Mouse (Mus musculus) limb, embryonic 10.5 days (tissue): Measurements from ENCODE around the gene Spon1. TPM values are rescaled to one million over a fixed set of nuclear protein-coding genes. Genes with fewer than 3 reads are reported as not detected.

Experiments used
- DNase-seq: peaks from one replicate; pipeline ENCODE4 v3.0.0-alpha.2; 2017; ENCODE audit warnings: low spot score
- H3K27ac ChIP-seq: fragments of 300-500 bp; sonication (generic); 2 replicates; pipeline ENCODE4 v1.5.1; 2016; ENCODE audit warnings: mild to moderate bottlenecking
- H3K27me3 ChIP-seq: fragments of 300-500 bp; sonication (generic); 2 replicates; pipeline ENCODE4 v1.6.1; 2016; ENCODE audit warnings: low read depth, mild to moderate bottlenecking; ENCODE audit not compliant: poor library complexity, severe bottlenecking
- H3K36me3 ChIP-seq: fragments of 300-500 bp; sonication (generic); 2 replicates; pipeline ENCODE4 v1.6.1; 2016; ENCODE audit warnings: mild to moderate bottlenecking, moderate library complexity
- H3K4me1 ChIP-seq: fragments of 300-500 bp; sonication (generic); 2 replicates; pipeline ENCODE4 v1.6.1; 2016
- H3K4me3 ChIP-seq: fragments of 300-500 bp; sonication (generic); 2 replicates; pipeline ENCODE4 v1.5.1; 2016; ENCODE audit warnings: mild to moderate bottlenecking, moderate library complexity
- H3K9me3 ChIP-seq: fragments of 300-500 bp; sonication (generic); replicated peaks from 2 replicates; pipeline ENCODE4 v1.6.1; 2016; ENCODE audit warnings: mild to moderate bottlenecking
- WGBS: fragments of 180-500 bp; shearing (Covaris S2); methylation state at CpG from one replicate; pipeline ENCODE4 v1.1.7; 2016; 5-methylcytosine and 5-hydroxymethylcytosine counted together
- polyA plus RNA-seq: library from polyadenylated mRNA; unstranded; fragments of >200 nt; fragmentation: Nextera tagmentation; extraction: Ambion mirVana; gene quantifications from 2 replicates; pipeline ENCODE4 v1.2.1, GENCODE M21; 2016

Spon1 gene
- polyA plus RNA-seq, 1 experiment from 2014 or later, result 3.2 TPM

DNA sequence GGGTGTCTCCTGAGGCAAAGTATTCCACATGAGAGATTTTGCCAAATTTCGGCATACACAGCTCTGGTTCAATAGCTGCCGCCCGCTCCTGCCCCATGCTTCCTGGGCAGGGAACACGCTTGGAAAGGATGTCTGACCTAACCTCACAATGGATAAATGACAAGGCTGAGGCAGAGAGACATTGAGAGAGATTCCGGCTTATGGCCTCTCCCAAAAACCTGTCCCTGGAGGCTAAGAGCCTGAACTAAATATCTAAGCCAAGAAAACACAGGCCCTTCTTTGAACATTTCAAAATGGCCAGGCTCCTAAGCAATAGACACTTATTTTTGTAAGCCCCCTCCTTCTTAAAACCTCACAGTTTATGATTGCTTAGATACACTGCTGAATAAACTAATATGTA lies 665 bp upstream of the Spon1 start:
- no peak overlapping the region for H3K4me3 ChIP-seq
- H3K27me3 ChIP-seq, result peaks cover 63% of the 10 kb centered on the region
- 85% methylated on average over 5 of the region's 5 CpGs for WGBS

GRCm38 (mm10) chr7:113766498-113766941 lies 722 bp downstream of the Spon1 start:
- DNase-seq, result peak; percentile 60
- Histone ChIP-seq H3K4me3 (peak overlapping the region; percentile 66), H3K27me3 (peaks cover 59% of the 10 kb centered on the region), H3K4me1 (peaks cover 22% of the 10 kb centered on the region), H3K36me3 (no peaks in the 10 kb centered on the region), H3K27ac (peak overlapping the region; percentile 80), H3K9me3 (no peaks in the 10 kb centered on the region)
- under 1% methylated on average over 27 of the region's 27 CpGs for WGBS

More for the DNA sequence above, 665 bp upstream of the Spon1 start:
- H3K36me3 ChIP-seq, result no peaks in the 10 kb centered on the region
- H3K4me1 ChIP-seq, result peaks cover 22% of the 10 kb centered on the region
- no peaks in the 10 kb centered on the region for H3K9me3 ChIP-seq
- no peak overlapping the region for H3K27ac ChIP-seq
- DNase-seq, result no peak

DNA sequence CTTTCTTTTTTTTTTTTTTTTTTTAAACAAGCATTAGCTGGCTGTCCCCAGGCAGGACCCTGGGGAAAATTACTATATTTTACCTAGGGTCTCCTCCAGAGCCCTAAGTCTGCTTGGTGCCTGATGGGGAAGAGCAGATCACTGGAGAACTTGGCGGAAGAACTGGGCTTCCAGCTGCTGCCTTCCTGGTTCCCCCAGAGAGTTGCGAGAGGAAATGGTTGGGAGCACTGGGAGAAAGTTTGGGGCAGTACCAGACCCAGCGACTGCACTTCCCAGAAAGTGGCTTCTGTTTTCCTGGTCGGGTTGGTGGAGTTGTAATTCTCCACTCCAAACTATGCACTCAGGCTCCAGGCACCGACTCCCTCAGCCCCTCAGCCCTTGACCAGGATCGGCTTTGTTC lies 1.7 kb downstream of the Spon1 start:
- DNase-seq, result no peak
- Histone ChIP-seq H3K4me1 (peaks cover 22% of the 10 kb centered on the region), H3K9me3 (no peaks in the 10 kb centered on the region), H3K27ac (no peak overlapping the region), H3K27me3 (peaks cover 59% of the 10 kb centered on the region), H3K4me3 (no peak overlapping the region), H3K36me3 (no peaks in the 10 kb centered on the region)
- WGBS, result 21% methylated on average over 6 of the region's 6 CpGs

GRCm38 (mm10) chr7:113768174-113768935 lies 2.6 kb downstream of the Spon1 start:
- H3K36me3 ChIP-seq, result no peaks in the 10 kb centered on the region
- no peak for DNase-seq
- H3K27ac ChIP-seq, result no peak overlapping the region
- H3K4me3 ChIP-seq, result no peak overlapping the region
- peaks cover 59% of the 10 kb centered on the region for H3K27me3 ChIP-seq
- H3K4me1 ChIP-seq, result peaks cover 27% of the 10 kb centered on the region
- H3K9me3 ChIP-seq, result no peaks in the 10 kb centered on the region
- WGBS, result 67% methylated on average over 6 of the region's 6 CpGs

DNA sequence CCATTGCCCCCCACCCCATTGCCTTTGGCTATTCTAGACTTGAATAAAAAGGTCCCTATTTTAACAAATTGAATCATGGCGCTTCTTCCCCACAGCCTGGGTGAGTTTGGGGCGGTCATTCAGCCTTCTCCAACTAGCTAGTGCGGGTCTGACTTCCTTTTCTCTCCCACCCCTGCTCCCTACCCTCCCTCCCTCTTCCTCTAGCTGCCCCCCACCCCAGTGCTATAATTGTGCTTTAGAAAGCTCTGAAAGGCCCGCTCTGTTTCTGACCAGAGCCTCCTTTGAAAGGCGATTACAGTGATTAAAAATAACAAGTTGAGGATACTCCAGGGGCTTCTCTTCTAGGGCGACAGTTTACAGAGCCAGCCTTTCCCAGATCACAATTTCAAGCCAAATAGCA lies 3.5 kb downstream of the Spon1 start:
- Histone ChIP-seq H3K27ac (no peak overlapping the region), H3K9me3 (no peaks in the 10 kb centered on the region), H3K27me3 (peaks cover 59% of the 10 kb centered on the region), H3K36me3 (no peaks in the 10 kb centered on the region), H3K4me1 (peaks cover 35% of the 10 kb centered on the region), H3K4me3 (no peak overlapping the region)
- no peak for DNase-seq
- WGBS, result 34% methylated on average over 6 of the region's 6 CpGs

DNA sequence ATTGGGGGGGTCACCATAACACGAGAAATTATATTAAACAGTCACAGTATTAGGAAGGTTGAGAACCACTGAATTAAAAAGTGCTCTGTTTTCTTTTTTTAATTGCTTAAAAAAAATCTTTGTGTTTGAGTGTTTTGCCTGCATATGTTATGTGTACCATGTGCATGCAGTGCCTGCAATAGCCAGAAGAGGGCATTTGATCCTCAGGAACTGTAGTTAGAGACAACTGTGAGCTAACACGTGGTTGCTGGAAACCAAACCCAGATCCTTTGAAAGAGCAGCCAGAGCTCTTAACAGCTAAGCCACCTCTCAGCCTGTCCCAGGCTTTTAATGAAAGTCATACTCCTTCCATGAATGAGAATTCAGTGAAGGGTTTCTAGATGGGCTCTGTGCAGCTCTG lies 6.3 kb downstream of the Spon1 start:
- no peaks in the 10 kb centered on the region for H3K9me3 ChIP-seq
- H3K27ac ChIP-seq, result no peak overlapping the region
- peaks cover 30% of the 10 kb centered on the region for H3K27me3 ChIP-seq
- DNase-seq, result no peak
- no peaks in the 10 kb centered on the region for H3K36me3 ChIP-seq
- no peak overlapping the region for H3K4me3 ChIP-seq
- 86% methylated on average over 2 of the region's 2 CpGs for WGBS
- peaks cover 19% of the 10 kb centered on the region for H3K4me1 ChIP-seq

- H3K4me3 ChIP-seq, result no peak overlapping the region
- no peaks in the 10 kb centered on the region for H3K9me3 ChIP-seq
- peaks cover 17% of the 10 kb centered on the region for H3K27me3 ChIP-seq
- no peak overlapping the region for H3K27ac ChIP-seq
- H3K36me3 ChIP-seq, result no peaks in the 10 kb centered on the region
- WGBS, result 41% methylated on average over 8 of the region's 8 CpGs
- peaks cover 19% of the 10 kb centered on the region for H3K4me1 ChIP-seq
- no peak for DNase-seq
Observed at GRCm38 (mm10) chr7:113773436-113773835, 7.6 kb downstream of the Spon1 start.

DNA sequence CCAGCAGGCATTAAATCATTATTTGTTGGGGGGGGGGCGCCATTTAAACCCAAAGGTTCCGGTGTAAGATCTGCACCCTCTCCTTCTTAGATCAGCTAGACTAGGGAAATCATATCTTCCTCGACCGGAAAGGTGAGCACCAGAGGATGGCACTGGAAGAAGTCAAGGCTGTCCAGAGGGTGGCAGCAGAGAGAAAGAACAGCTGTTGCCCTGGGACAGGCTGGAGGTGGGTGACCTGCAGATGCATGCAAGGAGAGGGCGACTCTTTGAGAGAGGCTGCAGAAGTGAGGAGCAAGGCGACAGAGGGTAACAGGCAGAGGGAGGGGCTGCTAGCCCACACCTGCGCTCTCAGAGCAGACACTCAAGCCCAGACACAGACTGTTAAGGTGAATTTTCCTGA lies 8.2 kb downstream of the Spon1 start:
- Histone ChIP-seq H3K4me3 (no peak overlapping the region), H3K36me3 (no peaks in the 10 kb centered on the region), H3K9me3 (no peaks in the 10 kb centered on the region), H3K27ac (no peak overlapping the region), H3K4me1 (peaks cover 18% of the 10 kb centered on the region), H3K27me3 (peaks cover 11% of the 10 kb centered on the region)
- 17% methylated on average over 7 of the region's 7 CpGs for WGBS
- peak; percentile 73 for DNase-seq

GRCm38 (mm10) chr7:113774906-113775305 lies 9.1 kb downstream of the Spon1 start:
- DNase-seq, result no peak
- WGBS, result 82% methylated on average over 3 of the region's 3 CpGs

GRCm38 (mm10) chr7:113778546-113778945 lies 12.7 kb downstream of the Spon1 start:
- WGBS, result 96% methylated on average over 6 of the region's 6 CpGs
- H3K9me3 ChIP-seq, result no peaks in the 10 kb centered on the region

More at GRCm38 (mm10) chr7:113774906-113775305, 9.1 kb downstream of the Spon1 start:
- no peaks in the 10 kb centered on the region for H3K36me3 ChIP-seq
- peaks cover 12% of the 10 kb centered on the region for H3K4me1 ChIP-seq
- no peak overlapping the region for H3K27ac ChIP-seq
- H3K4me3 ChIP-seq, result no peak overlapping the region
- peaks cover 3% of the 10 kb centered on the region for H3K27me3 ChIP-seq
- no peaks in the 10 kb centered on the region for H3K9me3 ChIP-seq

DNA sequence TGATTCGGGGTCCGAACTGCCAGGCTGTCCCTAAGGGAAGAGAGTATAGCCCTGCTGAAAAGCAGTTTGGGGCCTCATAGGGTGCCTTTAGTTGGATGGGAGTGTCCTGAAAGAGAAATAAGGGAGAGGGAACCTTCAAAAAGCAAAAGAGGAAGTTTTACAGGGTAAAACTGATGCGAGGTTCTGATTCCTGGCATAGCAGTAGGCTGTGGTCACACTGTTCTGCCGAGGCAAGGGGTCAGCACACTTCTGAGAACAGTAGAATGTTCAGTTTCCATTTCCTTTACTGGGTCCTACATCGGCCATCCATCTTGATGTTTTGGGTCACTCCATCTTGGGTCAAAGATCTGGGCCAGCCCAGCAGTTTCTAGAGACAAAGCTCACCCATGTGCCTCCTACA lies 14.5 kb downstream of the Spon1 start:
- Histone ChIP-seq H3K9me3 (no peaks in the 10 kb centered on the region), H3K4me1 (no peaks in the 10 kb centered on the region), H3K27ac (no peak overlapping the region), H3K36me3 (no peaks in the 10 kb centered on the region), H3K4me3 (no peak overlapping the region), H3K27me3 (no peaks in the 10 kb centered on the region)
- WGBS, result 88% methylated on average over 5 of the region's 5 CpGs
- DNase-seq, result no peak

More at GRCm38 (mm10) chr7:113778546-113778945, 12.7 kb downstream of the Spon1 start:
- H3K27ac ChIP-seq, result no peak overlapping the region
- H3K36me3 ChIP-seq, result no peaks in the 10 kb centered on the region
- no peak for DNase-seq
- H3K4me3 ChIP-seq, result no peak overlapping the region
- peaks cover 6% of the 10 kb centered on the region for H3K4me1 ChIP-seq
- no peaks in the 10 kb centered on the region for H3K27me3 ChIP-seq

GRCm38 (mm10) chr7:113791991-113792390 lies 26.2 kb downstream of the Spon1 start:
- Histone ChIP-seq H3K36me3 (no peaks in the 10 kb centered on the region), H3K4me3 (no peak overlapping the region), H3K9me3 (no peaks in the 10 kb centered on the region), H3K27me3 (no peaks in the 10 kb centered on the region), H3K4me1 (0 out of 2 replicates have a peak, but pooled peaks cover 6% of the 10 kb centered on the region), H3K27ac (no peak overlapping the region)
- DNase-seq, result no peak
- WGBS, result 77% methylated on average over 5 of the region's 5 CpGs

DNA sequence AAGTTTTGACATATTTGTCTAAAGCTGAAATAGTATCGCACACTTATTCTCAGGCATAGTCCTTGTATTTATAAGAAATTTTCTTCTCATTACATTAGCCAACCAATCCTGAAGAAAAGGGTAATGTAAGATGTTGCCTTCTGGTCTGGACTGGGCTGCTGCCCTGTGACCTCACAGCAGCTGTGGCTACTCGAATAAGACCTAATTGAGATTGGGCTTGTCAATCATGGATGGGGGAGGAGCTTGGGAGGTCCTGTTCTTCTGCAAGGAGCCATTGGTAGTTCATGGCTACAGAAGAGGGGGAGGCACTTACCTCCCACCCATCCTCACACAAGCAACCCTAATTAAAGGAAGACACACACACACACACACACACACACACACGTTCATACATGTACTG lies 27.1 kb downstream of the Spon1 start:
- Histone ChIP-seq H3K27ac (no peak overlapping the region), H3K4me3 (no peak overlapping the region), H3K9me3 (no peaks in the 10 kb centered on the region), H3K27me3 (no peaks in the 10 kb centered on the region), H3K4me1 (0 out of 2 replicates have a peak, but pooled peaks cover 6% of the 10 kb centered on the region), H3K36me3 (no peaks in the 10 kb centered on the region)
- WGBS, result 76% methylated on average over 3 of the region's 3 CpGs
- no peak for DNase-seq
